Mouse (Mus musculus): ENCODE measurements around the gene Olfr1277. TPM values are rescaled to one million over a fixed set of nuclear protein-coding genes. Genes with fewer than 3 reads are reported as not detected.

The Olfr1277 gene
- not detected for total RNA-seq (2021)

GRCm38 (mm10) chr2:111274006-111274405 is at the start of gene Olfr1277:
Olfr1277 (minus strand) TSS chr2:111274106.
- intact Hi-C loops (cut with DNase I) = no loop called here
- no peak for DNase-seq (ENCODE audit: extremely low spot score in 1 of 2, low spot score in 2 of 2)

GRCm38 (mm10) chr2:111313717-111314116 is 39.8 kb upstream of the Olfr1277 start, which contains the start of gene Olfr1280:
Olfr1280 (plus strand) TSS chr2:111314017.
- intact Hi-C loops (cut with DNase I) = no loop called here

DNA sequence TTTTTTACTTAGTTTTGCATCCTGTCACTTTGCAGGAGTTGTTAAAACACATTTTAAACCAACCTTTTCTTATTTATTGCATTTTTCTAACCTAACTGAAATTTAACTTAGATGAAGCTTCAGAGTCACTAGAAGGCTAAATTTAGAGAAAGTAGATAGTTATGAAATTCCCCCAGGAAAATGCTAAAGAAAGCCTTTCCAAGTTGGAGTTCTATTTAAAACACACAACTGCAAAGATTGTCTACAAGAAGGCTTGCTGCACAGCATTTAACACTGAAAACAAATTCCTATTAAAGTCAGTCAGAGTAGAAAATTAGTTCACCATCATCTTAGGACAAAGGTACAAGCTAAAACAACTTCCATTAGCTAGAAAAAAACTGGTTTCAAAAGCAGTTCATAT is 26.5 kb upstream of the Olfr1277 start, which contains the start of gene Olfr1279:
TSS of gene Olfr1279 (plus strand) at position 262 of the 400 bp plus-strand sequence.
- intact Hi-C loops (cut with DNase I) = no loop called here
- no peak for DNase-seq (ENCODE audit: extremely low spot score in 1 of 2, low spot score in 2 of 2)

More at GRCm38 (mm10) chr2:111313717-111314116, 39.8 kb upstream of the Olfr1277 start, which contains the start of gene Olfr1280:
- DNase-seq (ENCODE audit: extremely low spot score in 1 of 2, low spot score in 2 of 2) = no peak

GRCm38 (mm10) chr2:111298541-111298940 is 24.6 kb upstream of the Olfr1277 start:
- intact Hi-C loops (cut with DNase I) = no loop called here
- DNase-seq (ENCODE audit: extremely low spot score in 1 of 2, low spot score in 2 of 2) = no peak

- no peak for DNase-seq (ENCODE audit: extremely low spot score in 1 of 2, low spot score in 2 of 2)
- intact Hi-C loops (cut with DNase I) = no loop called here
These were observed 15.9 kb upstream of the Olfr1277 start, which contains the start of gene Olfr1278 for GRCm38 (mm10) chr2:111289836-111290235. Olfr1278 (plus strand) TSS chr2:111290136.

DNA sequence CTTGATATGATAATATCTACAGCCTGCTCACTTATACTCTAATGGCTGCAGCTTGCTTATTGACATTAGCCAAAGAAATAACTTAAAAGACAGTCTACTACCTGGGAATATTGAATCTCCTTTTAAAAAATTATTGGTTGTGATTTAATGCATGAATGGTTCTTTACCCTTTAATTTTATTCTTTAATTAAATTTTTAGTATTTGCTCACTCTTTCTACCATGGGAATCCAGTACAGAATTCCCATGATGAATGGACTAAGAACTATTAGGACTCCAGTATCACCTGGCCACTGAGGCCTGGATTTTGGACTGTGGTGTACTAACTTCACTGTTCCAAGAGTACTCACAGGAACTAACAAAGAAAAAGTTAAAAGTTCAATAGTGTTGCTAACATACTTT is 19.7 kb downstream of the Olfr1277 start, which contains the start of gene Olfr1276:
TSS of gene Olfr1276 (plus strand) at position 301 of the 400 bp plus-strand sequence.
- intact Hi-C loops (cut with DNase I) = no loop called here
- no peak for DNase-seq (ENCODE audit: extremely low spot score in 1 of 2, low spot score in 2 of 2)

DNA sequence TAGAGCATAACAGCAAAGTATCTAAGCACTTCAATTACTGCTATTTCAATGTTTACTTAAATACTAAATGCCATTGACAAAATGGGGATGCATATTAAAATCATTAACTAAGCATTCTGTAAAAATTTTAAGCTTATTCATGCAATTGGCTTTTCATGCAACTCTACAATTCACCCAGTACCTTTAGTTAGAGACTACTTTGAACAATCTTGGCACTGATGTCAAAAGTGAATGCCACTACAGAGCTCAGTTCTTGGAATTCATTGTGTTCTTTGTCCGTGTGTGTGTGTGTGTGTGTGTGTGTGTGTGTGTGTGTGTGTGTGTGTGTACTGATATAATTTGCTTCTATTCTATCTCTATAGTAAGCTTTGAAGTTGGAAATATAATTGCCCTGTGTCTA is 38.7 kb downstream of the Olfr1277 start, which contains the start of gene Olfr1275:
TSS of gene Olfr1275 (minus strand) at position 101 of the 400 bp plus-strand sequence.
- intact Hi-C loops (cut with DNase I) = no loop called here
- DNase-seq (ENCODE audit: extremely low spot score in 1 of 2, low spot score in 2 of 2) = no peak

- intact Hi-C loops (cut with DNase I) = no loop called here
- DNase-seq (ENCODE audit: extremely low spot score in 1 of 2, low spot score in 2 of 2) = no peak
These were observed 44.4 kb downstream of the Olfr1277 start, which contains the start of gene 4930430A15Rik for GRCm38 (mm10) chr2:111229502-111229901. 4930430A15Rik (minus strand) TSS chr2:111229602.

Other genes starting within 250 kb of the Olfr1277 start
- gene Gm13941, start 168.1 kb downstream of the Olfr1277 start, total RNA-seq (2021) = not detected
- not detected for gene Gm15130, start 121.2 kb downstream of the Olfr1277 start, total RNA-seq (2021)
- not detected for gene 4930430A15Rik, start 44.5 kb downstream of the Olfr1277 start, total RNA-seq (2021)
- gene Olfr1275, start 38.8 kb downstream of the Olfr1277 start, total RNA-seq (2021) = not detected
- not detected for gene Olfr1276, start 19.6 kb downstream of the Olfr1277 start, total RNA-seq (2021)
- gene Olfr1278, start 16.0 kb upstream of the Olfr1277 start, total RNA-seq (2021) = not detected
- not detected for gene Olfr1279, start 26.5 kb upstream of the Olfr1277 start, total RNA-seq (2021)
- gene Olfr1280, start 39.9 kb upstream of the Olfr1277 start, total RNA-seq (2021) = not detected
- gene Olfr1281, start 52.4 kb upstream of the Olfr1277 start, total RNA-seq (2021) = not detected
- not detected for gene Olfr1282, start 62.0 kb upstream of the Olfr1277 start, total RNA-seq (2021)
- gene Olfr1283, start 92.7 kb upstream of the Olfr1277 start, total RNA-seq (2021) = not detected
- not detected for gene Olfr1284, start 101.4 kb upstream of the Olfr1277 start, total RNA-seq (2021)
- gene Olfr1286, start 149.0 kb upstream of the Olfr1277 start, total RNA-seq (2021) = not detected
- not detected for gene Olfr1287, start 175.0 kb upstream of the Olfr1277 start, total RNA-seq (2021)
- not detected for gene Olfr1288, start 200.0 kb upstream of the Olfr1277 start, total RNA-seq (2021)
- not detected for gene Olfr1289, start 206.7 kb upstream of the Olfr1277 start, total RNA-seq (2021)
- gene Olfr1290, start 219.7 kb upstream of the Olfr1277 start, total RNA-seq (2021) = not detected
- not detected for gene Olfr1291-ps1, start 223.1 kb upstream of the Olfr1277 start, total RNA-seq (2021)

Data from left cerebral cortex, postnatal 10 days (tissue).